Mouse (Mus musculus): ENCODE results near the gene Gm10382.
A peak's percentile ranks its signal among the peaks of the same experiment; 100 is the strongest.
"Not testable (repeated sequence)": the region's sequence is repeated elsewhere in the genome, so short reads cannot be mapped to it uniquely, and the experiment has no call there.

Gm10382 gene

DNA sequence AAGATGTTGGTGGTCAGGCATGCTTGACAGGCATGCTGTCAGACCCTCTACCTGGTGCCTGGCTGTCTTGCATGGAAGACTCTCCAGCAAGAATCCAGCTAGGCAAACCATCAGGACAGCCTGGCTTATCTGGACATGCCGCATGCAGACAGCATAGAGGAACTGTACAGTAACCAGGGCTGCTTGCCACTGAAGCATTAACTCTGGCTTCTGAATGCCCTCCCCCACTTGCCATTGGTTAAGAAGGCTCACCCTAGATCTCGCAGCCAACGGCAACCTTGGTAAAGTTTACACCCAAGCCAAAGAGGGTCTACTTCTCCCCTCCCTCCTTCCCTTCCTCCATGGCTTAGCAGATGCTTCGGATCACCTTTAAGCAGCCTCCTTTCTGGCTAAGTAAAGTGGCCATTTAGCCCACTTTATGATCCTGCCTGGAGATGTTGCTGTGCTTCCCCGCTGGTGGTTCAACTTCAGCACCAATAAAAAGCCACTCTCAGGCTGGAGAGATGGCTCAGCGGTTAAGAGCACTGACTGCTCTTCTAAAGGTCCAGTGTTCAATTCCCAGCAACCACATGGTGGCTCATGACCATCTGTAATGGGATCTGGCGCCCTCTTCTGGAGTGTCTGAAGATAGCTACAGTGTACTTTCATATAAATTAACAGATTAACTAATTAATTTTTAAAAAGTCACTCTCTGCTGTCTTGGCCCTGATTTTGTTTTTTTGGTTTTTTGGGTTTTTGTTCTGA lies 18.0 kb upstream of the Gm10382 start:
- no peak for DNase-seq

DNA sequence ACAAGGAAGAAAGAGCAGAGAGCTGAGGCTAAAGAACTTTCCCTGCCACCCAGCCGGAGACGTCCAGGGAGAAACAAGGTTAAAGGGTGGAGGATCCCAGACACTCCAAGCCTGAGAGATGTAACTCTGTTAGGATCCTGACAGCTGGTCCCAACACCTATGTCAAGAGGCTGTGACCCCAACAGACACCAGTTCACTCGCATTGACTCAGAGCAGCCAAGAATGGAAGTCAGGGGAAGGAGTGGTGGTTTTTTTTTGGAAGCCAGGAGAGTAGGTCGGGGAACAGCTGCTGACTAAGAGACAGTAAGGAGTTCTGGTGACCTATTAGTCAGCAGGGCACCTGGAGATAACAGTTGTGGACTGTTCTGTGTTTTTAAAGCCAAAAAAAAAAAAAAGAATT lies 17.1 kb upstream of the Gm10382 start:
- no peak for DNase-seq

- DNase-seq = no peak
Observed at GRCm38 (mm10) chr5:125375871-125376270, 13.3 kb upstream of the Gm10382 start.

GRCm38 (mm10) chr5:125377214-125377613 lies 11.9 kb upstream of the Gm10382 start:
- no peak for DNase-seq

DNA sequence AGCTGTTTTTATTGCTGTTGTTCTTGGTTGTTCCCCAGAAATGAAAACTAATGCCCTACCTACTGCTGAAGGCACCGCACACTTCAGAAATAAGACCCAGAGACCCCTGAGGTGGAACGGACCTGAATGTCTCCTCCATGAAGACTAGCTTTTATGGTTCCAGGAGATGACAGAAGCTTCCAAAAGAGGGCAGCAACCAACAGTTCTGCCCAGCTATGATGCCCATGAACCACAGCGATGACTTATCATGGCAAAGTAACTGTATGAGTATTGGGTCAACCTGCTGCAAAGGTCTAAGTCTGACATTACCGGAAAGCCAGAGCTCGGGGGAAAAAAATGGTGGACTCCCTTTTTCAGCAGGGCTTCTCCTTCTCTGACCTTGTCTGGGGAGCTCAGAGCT lies 10.2 kb upstream of the Gm10382 start:
- no peak for DNase-seq

GRCm38 (mm10) chr5:125381954-125382672 lies 7.0 kb upstream of the Gm10382 start:
- no peak for DNase-seq

DNA sequence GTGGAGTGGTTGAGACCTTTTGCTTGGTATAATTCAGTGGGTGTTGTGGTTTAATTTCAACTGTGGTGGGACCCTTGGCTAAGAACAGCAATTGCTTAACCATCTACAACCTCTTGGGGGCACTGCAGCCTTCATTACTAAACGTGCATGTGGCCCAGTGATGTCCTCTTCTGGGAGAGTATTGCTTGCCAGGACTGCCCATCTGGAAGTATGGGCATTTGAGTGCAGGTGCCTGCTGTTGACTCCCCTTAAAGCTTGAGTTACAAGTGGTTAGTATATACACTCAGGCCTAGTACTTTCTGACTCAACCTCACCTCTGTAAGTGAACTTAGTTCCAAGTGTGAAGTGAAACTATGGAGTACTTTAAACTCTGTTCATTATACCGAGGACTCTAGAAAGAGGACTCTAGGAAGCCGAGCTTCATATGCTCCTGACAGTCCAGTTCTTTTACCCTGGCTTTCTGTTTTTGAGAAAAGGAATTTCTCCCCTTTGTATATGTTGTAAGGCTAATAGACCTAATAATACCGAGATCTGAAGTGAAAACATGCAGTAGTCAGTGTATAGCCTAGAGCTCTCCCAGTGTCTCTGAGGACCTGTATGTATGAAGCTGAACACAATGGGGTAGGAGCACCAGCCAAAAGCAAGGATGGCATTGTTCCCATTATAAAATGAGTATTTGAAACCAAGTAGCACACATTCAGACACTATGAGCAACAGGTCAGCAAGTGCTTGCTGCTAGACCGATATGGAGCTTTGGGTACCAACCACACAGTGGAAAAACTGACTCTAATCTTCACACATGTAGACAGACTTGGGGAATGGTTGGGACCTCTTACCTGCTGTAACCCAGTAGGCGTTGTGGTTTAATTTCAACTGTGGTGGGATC lies 6.2 kb upstream of the Gm10382 start:
- DNase-seq = peak; percentile 73

DNA sequence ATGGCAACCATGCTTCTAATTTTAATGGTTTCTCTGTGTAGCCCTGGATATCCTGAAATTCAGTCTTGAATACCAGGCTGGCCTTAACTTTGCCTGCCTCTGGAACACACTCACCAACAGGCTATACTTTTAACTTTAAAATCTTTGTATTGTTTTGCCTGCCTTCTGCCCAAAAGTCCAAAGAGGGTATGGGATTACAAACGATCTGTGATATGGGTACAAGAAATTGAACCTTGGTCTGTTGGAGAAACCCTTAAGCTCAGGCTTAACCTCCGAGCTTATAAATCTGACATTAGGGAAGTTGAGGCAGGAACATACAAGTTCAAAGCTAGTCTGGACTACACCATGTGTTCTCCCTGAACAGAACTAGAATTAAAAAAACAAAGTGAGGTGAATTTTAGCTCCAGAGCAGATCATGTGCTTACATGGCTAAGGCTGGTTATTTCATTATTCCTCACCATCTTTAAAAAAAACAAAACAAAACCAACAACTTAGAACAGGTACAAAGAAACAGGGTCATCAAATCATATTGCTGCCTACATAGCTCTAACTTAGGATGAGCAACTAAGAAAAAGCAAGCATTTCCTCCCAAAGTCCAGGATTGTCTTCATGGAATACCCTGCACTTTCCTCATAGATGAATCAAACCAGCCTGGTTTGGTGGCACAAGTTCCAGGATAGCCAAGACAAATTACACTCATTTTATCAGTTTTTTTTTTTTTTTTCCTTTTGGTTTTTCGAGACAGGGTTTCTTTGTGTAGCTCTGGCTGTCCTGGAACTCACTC lies 5.3 kb upstream of the Gm10382 start:
- no peak for DNase-seq

GRCm38 (mm10) chr5:125384512-125385214 lies 4.5 kb upstream of the Gm10382 start:
- DNase-seq = peak; percentile 15

DNA sequence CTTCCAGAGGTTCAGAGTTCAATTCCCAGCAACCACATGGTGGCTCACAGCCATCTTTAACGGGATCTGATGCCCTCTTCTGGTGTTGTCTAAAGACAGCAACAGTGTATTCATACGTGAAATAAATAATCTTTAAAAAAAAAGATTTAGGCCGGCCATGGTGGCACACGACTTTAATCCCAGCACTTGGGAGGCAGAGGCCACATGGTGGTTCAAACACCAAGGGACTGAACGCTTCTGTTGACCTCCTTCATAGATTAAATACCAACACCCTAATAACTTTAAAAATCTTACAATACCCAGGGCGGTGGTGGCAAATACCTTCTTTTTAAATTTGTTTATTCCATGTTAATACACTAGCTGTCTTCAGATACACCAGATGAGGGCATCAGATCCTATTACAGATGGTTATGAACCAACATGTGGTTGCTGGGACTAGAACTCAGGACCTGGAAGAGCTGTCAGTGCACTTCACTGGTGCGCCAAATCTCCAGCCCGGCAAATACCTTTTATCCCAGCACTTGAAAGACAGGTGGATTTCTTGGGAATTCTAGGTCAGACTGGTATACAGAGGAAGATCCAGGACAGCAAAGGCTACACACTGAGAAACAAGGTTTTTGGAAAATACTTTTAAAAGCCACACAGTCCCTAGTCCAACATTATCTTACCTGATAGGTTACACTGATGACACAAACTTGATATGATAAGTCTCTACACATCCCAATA lies 3.7 kb upstream of the Gm10382 start:
- DNase-seq = peak; percentile 21

GRCm38 (mm10) chr5:125387295-125387694 lies 1.8 kb upstream of the Gm10382 start:
- DNase-seq = not testable (repeated sequence)

DNA sequence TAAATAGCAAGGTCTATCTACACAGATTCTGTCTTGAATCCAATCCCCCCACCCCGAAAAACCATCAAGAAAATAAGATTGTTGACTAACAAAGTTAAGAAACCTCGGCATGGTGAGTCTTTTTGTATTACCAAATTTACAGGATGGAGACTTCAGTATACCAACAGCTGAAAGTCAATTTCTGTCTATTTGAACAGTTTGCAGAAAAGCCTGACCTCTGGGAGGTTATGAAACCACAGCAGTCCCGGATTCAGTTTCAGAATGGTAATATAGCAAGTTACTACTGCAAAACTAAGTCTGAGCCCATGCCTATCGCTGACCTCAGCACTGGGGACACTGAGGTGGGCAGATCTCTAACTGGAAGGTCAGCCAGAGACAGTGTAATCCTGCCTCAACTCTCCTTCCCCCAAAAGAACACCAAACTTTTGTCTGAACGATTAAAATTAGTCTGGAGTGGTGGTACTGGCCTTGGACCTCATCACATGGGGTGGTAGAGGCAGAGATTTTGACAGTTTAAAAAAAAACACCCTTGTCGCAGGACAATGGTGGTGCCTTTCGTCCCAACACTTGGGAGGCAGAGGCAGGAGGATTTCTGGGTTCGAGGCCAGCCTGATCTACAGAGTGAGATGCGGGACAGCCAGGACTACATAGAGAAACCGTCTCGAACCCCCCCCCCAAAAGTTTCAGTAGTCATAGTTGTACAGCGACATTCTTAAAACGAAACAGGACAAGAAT lies 597 bp upstream of the Gm10382 start:
- DNase-seq = no peak

- peak; percentile 91 for DNase-seq
Observed at GRCm38 (mm10) chr5:125389579-125390441, 688 bp downstream of the Gm10382 start, which contains the start of gene Ubc. TSS of gene Ubc (minus strand) at chr5:125390202.

DNA sequence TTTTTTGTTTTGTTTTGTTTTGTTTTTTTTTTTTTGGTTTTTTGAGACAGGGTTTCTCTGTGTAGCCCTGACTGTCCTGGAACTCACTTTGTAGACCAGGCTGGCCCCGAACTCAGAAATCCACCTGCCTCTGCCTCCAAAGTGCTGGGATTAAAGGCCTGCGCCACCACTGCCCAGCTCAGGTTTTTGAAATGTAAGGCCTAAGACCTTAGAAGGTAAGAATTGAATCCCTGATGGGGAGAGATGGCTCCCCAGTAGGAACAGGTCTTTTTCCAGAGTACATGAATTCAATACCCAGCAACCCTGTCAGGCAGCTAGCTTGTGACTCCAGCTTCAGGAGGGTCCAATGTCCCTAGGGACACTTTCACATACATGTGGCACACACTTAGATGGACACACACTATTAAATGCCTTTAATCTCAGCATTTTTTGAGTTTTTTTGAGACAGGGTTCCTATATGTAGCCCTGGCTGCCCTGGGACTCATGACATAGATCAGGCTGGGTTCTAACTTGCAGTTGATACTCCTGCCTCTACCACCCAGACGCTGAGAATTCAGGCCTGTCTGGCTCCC lies 1.9 kb downstream of the Gm10382 start:
- peak; percentile 42 for DNase-seq

DNA sequence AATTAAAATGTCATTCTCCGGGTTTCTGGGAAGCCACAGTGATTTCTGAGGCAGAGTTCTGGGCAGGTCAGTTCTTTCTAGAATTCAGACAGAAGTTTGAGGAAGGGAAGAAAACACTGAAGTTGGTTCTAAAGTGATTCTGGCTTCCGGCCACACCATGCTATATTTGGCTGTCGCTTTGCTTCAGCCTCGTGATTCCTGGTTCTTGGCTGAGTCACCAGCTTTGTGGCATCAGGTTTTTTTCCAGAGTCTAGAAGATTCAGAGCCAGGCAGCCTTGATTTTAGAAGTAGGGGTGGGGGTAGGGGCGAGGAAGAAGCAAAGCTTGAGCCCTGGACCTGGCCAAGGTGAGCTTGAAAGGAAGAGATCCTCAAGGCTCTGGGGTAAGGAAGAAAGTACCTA lies 2.5 kb downstream of the Gm10382 start:
- DNase-seq = peak; percentile 87

DNA sequence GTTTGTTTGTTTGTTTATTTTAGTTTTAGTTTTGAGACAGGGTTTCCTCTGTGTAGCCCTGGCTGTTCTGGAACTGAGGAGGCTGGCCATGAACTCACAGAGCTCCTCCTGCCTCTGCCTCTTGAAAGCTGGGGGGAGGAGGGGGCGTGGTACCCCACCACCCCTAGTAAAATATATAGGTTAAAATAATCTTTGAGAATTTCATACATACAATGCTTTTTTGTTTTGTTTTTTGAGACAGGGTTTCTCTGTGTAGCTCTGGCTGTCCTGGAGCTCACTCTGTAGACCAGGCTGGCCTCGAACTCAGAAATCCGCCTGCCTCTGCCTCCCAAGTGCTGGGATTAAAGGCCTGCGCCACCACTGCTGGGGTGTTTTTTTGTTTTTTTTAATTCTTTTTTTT lies 3.1 kb downstream of the Gm10382 start:
- peak; percentile 33 for DNase-seq

DNA sequence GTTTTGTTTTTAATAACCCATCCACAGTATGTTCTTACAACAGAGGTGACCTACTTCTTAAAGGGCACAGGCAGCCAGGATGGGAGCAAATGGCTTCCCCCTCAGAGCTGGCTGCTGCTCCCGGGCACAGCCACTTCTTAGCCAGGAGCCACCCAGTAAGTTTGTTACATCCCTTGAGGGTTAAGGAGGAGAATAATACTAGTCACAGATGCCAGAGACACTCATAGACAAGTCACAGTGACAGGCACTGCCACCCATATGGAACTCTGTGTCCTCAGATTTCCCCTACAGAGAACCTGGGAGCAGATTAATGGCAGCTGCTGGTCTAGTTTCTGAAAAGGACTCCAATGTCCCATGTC lies 3.5 kb downstream of the Gm10382 start:
- DNase-seq = no peak

GRCm38 (mm10) chr5:125392977-125393621 lies 4.0 kb downstream of the Gm10382 start:
- peak; percentile 97 for DNase-seq
